Mouse (Mus musculus): Measurements from ENCODE around the gene H2-T3.

GRCm38 (mm10) chr17:36193546-36194141 is 3.6 kb upstream of the H2-T3 start:
- TF ChIP-seq EP300 (IDR thresholded peaks at IDR 0.05; ENCODE audit: low read depth) = no peak
- peak; percentile 80 for TF ChIP-seq CTCF (IDR thresholded peaks at IDR 0.05; ENCODE audit: low read depth)
